Mouse (Mus musculus): ENCODE measurements around the gene Olfr1349. TPM values are rescaled to one million over a fixed set of nuclear protein-coding genes. Genes with fewer than 3 reads are reported as not detected.
"Not testable (repeated sequence)": the region's sequence is repeated elsewhere in the genome, so short reads cannot be mapped to it uniquely, and the experiment has no call there.

Olfr1349 gene
- polyA plus RNA-seq (2014; fragmentation: Nextera tagmentation; extraction: Ambion mirVana) = 0.10 TPM in 1 of 2 replicates, not detected in the other

DNA sequence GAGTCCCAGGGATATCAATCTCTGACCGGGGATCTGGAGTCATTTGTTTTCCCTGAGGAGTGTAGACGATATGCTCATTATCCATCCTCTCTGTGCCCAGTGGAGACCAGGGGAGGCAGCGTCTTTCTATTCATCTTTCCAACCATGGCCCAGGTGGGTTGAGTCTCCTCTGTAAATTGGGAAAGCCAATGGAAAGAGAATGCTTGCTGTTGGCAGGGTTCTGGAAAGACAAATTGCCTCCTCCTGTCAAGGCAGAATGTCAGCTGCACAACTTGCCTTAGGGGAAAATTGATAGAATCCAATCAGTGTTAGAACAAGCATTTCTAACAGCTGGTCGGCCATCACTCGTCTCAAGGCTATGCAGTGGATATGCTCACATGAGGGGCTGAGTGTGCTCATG, at the start of gene Olfr1349:
Gene Olfr1349 (minus strand): TSS at position 101 of the 400 bp plus-strand sequence.
- H3K27me3 ChIP-seq (ENCODE audit: control insufficient read depth, insufficient read depth, low read length) = no peaks in the 10 kb centered on the region
- no peak within 1 kb of the TSS for H3K4me3 ChIP-seq (ENCODE audit: low read depth, low read length)
- H3K4me2 ChIP-seq = no peak within 1 kb of the TSS
- H3K27ac ChIP-seq (ENCODE audit: low read depth, low read length) = no peak within 1 kb of the TSS
- WGBS (ENCODE audit: insufficient replicate concordance) = 74% methylated on average over 5 of the region's 5 CpGs
- ATAC-seq (replicated peaks; ENCODE audit: insufficient number of reproducible peaks, low FRiP score, low TSS enrichment) = no peak
- H3K4me1 ChIP-seq (ENCODE audit: control insufficient read depth, insufficient read depth, low read length) = no peaks in the 10 kb centered on the region
- H3K36me3 ChIP-seq (ENCODE audit: control insufficient read depth, insufficient read depth, low read length) = no peaks in the 10 kb centered on the region
- H3K9ac ChIP-seq (ENCODE audit: low read depth, low read length) = no peak within 1 kb of the TSS
- peaks cover 8% of the 10 kb centered on the region for H3K9me3 ChIP-seq (replicated peaks; ENCODE audit: control insufficient read depth, low read length)

DNA sequence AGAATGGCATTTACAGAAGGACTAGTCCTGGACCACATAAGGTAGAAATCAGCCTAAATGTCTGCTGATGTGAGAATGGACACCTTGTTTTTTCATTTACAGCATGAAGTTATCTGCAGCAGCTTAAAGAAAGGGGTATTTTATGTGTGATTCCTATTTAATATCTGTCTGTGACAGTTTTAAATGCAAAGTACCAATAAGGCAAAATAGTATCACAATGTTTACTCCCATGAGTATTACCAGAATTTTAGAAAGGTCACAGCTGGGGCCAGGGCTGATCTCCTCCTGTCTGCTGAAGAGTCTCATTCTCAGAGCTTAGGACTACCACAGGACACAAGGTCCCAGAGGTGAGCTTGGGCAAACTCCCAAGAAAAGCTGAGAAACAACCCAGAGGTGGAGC, 41.8 kb upstream of the Olfr1349 start, which contains the start of gene Olfr1350:
Gene Olfr1350 (plus strand): TSS at position 301 of the 400 bp plus-strand sequence.
- Histone ChIP-seq H3K9ac (ENCODE audit: low read depth, low read length) (no peak within 1 kb of the TSS), H3K4me2 (no peak within 1 kb of the TSS), H3K36me3 (ENCODE audit: control insufficient read depth, insufficient read depth, low read length) (no peaks in the 10 kb centered on the region), H3K9me3 (replicated peaks; ENCODE audit: control insufficient read depth, low read length) (peaks cover 5% of the 10 kb centered on the region; the same call in 1 of the 2 replicates), H3K27ac (ENCODE audit: low read depth, low read length) (no peak within 1 kb of the TSS), H3K4me3 (ENCODE audit: low read depth, low read length) (no peak within 1 kb of the TSS), H3K4me1 (ENCODE audit: control insufficient read depth, insufficient read depth, low read length) (no peaks in the 10 kb centered on the region), H3K27me3 (ENCODE audit: control insufficient read depth, insufficient read depth, low read length) (no peaks in the 10 kb centered on the region)
- ATAC-seq (replicated peaks; ENCODE audit: insufficient number of reproducible peaks, low FRiP score, low TSS enrichment) = no peak

DNA sequence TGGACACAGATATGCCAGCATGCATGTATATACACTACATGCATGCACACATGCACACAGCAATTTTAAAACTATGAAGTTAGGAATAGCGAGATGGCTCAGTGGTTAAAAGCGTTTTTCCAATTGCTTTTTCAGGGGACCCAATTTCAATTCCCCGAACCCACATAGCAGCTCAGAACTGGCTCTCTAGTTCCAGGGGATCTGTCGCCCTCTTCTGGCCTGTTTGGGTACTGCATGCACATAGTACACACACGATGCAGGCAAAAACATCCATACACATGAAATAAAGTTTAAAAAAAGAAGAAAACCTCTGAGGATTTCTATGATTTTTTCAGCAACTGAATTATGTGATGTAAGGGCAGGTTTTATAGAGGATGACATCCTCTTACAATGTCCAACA, 3.4 kb upstream of the Olfr1349 start:
- Histone ChIP-seq H3K4me1 (ENCODE audit: control insufficient read depth, insufficient read depth, low read length) (no peaks in the 10 kb centered on the region), H3K9me3 (replicated peaks; ENCODE audit: control insufficient read depth, low read length) (peaks cover 4% of the 10 kb centered on the region), H3K36me3 (ENCODE audit: control insufficient read depth, insufficient read depth, low read length) (no peaks in the 10 kb centered on the region), H3K27ac (ENCODE audit: low read depth, low read length) (no peak overlapping the region), H3K9ac (ENCODE audit: low read depth, low read length) (no peak overlapping the region), H3K4me3 (ENCODE audit: low read depth, low read length) (no peak overlapping the region), H3K4me2 (no peak overlapping the region), H3K27me3 (ENCODE audit: control insufficient read depth, insufficient read depth, low read length) (no peaks in the 10 kb centered on the region)
- 57% methylated on average over 5 of the region's 5 CpGs for WGBS (ENCODE audit: insufficient replicate concordance)
- ATAC-seq (replicated peaks; ENCODE audit: insufficient number of reproducible peaks, low FRiP score, low TSS enrichment) = no peak

DNA sequence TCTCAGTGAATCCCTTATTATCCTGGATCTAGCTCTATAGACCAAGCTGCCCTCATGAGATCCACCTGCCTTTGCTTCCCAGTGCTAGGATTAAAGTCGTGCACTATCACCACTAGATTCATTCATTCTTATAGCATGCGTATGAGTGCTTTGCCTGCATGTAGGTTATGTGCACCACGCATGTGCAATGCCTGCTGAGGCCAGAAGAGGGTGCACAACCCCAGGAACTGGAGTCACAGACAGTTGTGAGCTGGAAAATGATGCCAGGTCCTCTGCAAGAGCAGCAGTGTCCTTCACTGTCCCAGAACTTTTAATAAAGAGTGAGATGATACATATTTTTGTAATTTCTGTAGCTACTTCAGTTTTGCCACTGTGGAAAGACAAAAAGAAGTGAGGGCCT, 2.3 kb upstream of the Olfr1349 start:
- WGBS (ENCODE audit: insufficient replicate concordance) = 61% methylated on average over 3 of the region's 3 CpGs
- no peak overlapping the region for H3K4me3 ChIP-seq (ENCODE audit: low read depth, low read length)
- no peak overlapping the region for H3K4me2 ChIP-seq
- H3K9ac ChIP-seq (ENCODE audit: low read depth, low read length) = no peak overlapping the region
- H3K36me3 ChIP-seq (ENCODE audit: control insufficient read depth, insufficient read depth, low read length) = no peaks in the 10 kb centered on the region
- ATAC-seq (replicated peaks; ENCODE audit: insufficient number of reproducible peaks, low FRiP score, low TSS enrichment) = no peak
- H3K9me3 ChIP-seq (replicated peaks; ENCODE audit: control insufficient read depth, low read length) = peaks cover 4% of the 10 kb centered on the region
- H3K27ac ChIP-seq (ENCODE audit: low read depth, low read length) = no peak overlapping the region
- H3K4me1 ChIP-seq (ENCODE audit: control insufficient read depth, insufficient read depth, low read length) = no peaks in the 10 kb centered on the region
- H3K27me3 ChIP-seq (ENCODE audit: control insufficient read depth, insufficient read depth, low read length) = no peaks in the 10 kb centered on the region

DNA sequence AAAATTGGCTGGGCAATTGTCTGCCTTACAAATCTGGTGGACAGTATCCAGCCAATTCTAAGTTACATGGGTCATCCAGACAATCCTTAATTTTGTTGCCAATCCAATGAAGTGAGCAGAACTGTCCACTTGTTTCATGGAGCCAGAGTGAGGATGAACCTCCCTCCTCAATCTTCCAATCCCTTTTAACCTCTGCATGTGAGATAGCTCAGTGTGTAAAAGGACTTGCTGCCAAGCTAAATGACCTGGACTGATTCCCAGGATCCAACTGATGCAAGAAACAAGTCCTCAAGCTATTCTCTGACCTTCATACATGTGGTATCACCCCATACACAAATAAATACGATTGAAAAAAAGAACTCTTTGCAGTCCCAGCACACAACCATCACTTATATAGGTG, 1.1 kb downstream of the Olfr1349 start:
- no peak for ATAC-seq (replicated peaks; ENCODE audit: insufficient number of reproducible peaks, low FRiP score, low TSS enrichment)
- H3K4me2 ChIP-seq = no peak overlapping the region
- 35% methylated on average over 1 of the region's 1 CpGs for WGBS (ENCODE audit: insufficient replicate concordance)
- no peak overlapping the region for H3K4me3 ChIP-seq (ENCODE audit: low read depth, low read length)
- no peak overlapping the region for H3K27ac ChIP-seq (ENCODE audit: low read depth, low read length)
- no peaks in the 10 kb centered on the region for H3K4me1 ChIP-seq (ENCODE audit: control insufficient read depth, insufficient read depth, low read length)
- H3K9ac ChIP-seq (ENCODE audit: low read depth, low read length) = no peak overlapping the region
- H3K27me3 ChIP-seq (ENCODE audit: control insufficient read depth, insufficient read depth, low read length) = no peaks in the 10 kb centered on the region
- H3K36me3 ChIP-seq (ENCODE audit: control insufficient read depth, insufficient read depth, low read length) = no peaks in the 10 kb centered on the region
- H3K9me3 ChIP-seq (replicated peaks; ENCODE audit: control insufficient read depth, low read length) = peaks cover 11% of the 10 kb centered on the region

DNA sequence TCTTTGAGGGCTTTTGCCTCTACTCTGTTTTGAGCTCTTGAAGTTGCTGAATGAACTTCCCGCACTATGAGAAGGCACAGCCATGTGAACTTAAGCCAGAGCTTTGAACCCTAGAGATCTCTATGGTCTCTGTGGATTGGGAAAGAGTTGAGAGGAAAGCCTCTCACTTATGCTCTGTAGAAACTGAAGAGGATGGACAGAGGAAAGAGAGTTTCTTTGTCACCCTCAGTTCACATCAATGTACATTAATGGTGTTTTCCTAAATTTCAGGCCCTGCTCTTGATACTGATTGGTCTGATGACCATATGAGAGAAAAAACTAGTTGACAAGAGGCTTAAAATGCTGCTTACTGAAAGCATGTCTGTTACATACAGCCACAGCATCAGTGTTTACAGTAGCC, 14.1 kb downstream of the Olfr1349 start, which contains the start of gene Olfr1348:
Gene Olfr1348 (minus strand): TSS at position 101 of the 400 bp plus-strand sequence.
- Histone ChIP-seq H3K4me3 (ENCODE audit: low read depth, low read length) (no peak within 1 kb of the TSS), H3K9ac (ENCODE audit: low read depth, low read length) (no peak within 1 kb of the TSS), H3K4me1 (ENCODE audit: control insufficient read depth, insufficient read depth, low read length) (no peaks in the 10 kb centered on the region), H3K36me3 (ENCODE audit: control insufficient read depth, insufficient read depth, low read length) (no peaks in the 10 kb centered on the region), H3K4me2 (no peak within 1 kb of the TSS), H3K27me3 (ENCODE audit: control insufficient read depth, insufficient read depth, low read length) (no peaks in the 10 kb centered on the region), H3K9me3 (replicated peaks; ENCODE audit: control insufficient read depth, low read length) (peaks cover 3% of the 10 kb centered on the region), H3K27ac (ENCODE audit: low read depth, low read length) (no peak within 1 kb of the TSS)
- 86% methylated on average over 1 of the region's 1 CpGs for WGBS (ENCODE audit: insufficient replicate concordance)
- ATAC-seq (replicated peaks; ENCODE audit: insufficient number of reproducible peaks, low FRiP score, low TSS enrichment) = no peak

DNA sequence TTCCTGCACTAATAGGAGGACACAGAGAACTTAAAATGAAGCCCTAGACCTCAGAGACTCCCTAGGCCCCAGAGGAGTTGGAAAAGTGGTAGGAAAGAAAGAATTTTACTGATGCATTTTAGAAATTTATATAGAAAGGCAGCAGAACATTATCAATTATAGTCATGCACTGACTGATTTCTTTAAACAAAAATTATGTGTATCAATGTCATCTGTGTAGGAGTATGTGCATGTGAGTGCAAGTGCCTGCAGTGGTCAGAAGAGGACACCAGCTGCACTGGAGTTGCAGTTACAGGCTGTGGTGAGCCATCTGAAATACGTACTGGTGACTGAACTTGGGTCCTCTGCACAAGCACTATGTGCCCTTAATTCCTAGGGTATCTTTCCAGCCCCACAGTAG, 23.1 kb downstream of the Olfr1349 start, which contains the start of gene Olfr1347:
Gene Olfr1347 (minus strand): TSS at position 101 of the 400 bp plus-strand sequence.
- no peaks in the 10 kb centered on the region for H3K4me1 ChIP-seq (ENCODE audit: control insufficient read depth, insufficient read depth, low read length)
- H3K4me2 ChIP-seq = no peak within 1 kb of the TSS
- H3K9ac ChIP-seq (ENCODE audit: low read depth, low read length) = no peak within 1 kb of the TSS
- H3K36me3 ChIP-seq (ENCODE audit: control insufficient read depth, insufficient read depth, low read length) = no peaks in the 10 kb centered on the region
- H3K27me3 ChIP-seq (ENCODE audit: control insufficient read depth, insufficient read depth, low read length) = no peaks in the 10 kb centered on the region
- no peak within 1 kb of the TSS for H3K4me3 ChIP-seq (ENCODE audit: low read depth, low read length)
- no peak for ATAC-seq (replicated peaks; ENCODE audit: insufficient number of reproducible peaks, low FRiP score, low TSS enrichment)
- peaks cover 13% of the 10 kb centered on the region; the same call in 1 of the 2 replicates for H3K9me3 ChIP-seq (replicated peaks; ENCODE audit: control insufficient read depth, low read length)
- 58% methylated on average over 1 of the region's 1 CpGs for WGBS (ENCODE audit: insufficient replicate concordance)
- H3K27ac ChIP-seq (ENCODE audit: low read depth, low read length) = no peak within 1 kb of the TSS

DNA sequence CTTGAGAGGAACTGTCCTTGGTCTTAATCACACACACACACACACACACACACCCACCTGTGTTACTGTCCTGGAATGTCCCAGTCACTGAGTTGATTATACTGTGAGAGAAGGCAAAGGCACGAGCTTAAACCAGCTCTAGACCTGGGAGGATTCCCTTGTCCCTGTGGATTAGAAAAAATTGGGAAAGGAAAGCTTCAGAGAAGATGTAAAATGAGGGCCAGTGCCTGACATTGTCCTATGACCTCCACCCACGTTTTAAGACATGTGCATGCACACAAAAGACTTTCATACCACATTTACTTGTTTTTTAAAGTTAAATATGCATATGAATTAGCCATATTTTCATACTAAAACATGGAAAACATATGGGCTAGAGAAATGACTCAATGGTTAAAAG, 35.9 kb downstream of the Olfr1349 start, which contains the start of gene Olfr5:
Gene Olfr5 (minus strand): TSS at position 101 of the 400 bp plus-strand sequence.
- Histone ChIP-seq H3K9me3 (replicated peaks; ENCODE audit: control insufficient read depth, low read length) (peaks cover 3% of the 10 kb centered on the region; the same call in 1 of the 2 replicates), H3K36me3 (ENCODE audit: control insufficient read depth, insufficient read depth, low read length) (no peaks in the 10 kb centered on the region), H3K4me3 (ENCODE audit: low read depth, low read length) (no peak within 1 kb of the TSS), H3K4me2 (no peak within 1 kb of the TSS), H3K4me1 (ENCODE audit: control insufficient read depth, insufficient read depth, low read length) (no peaks in the 10 kb centered on the region), H3K27me3 (ENCODE audit: control insufficient read depth, insufficient read depth, low read length) (no peaks in the 10 kb centered on the region), H3K9ac (ENCODE audit: low read depth, low read length) (no peak within 1 kb of the TSS), H3K27ac (ENCODE audit: low read depth, low read length) (no peak within 1 kb of the TSS)
- WGBS (ENCODE audit: insufficient replicate concordance) = 34% methylated on average over 2 of the region's 2 CpGs
- ATAC-seq (replicated peaks; ENCODE audit: insufficient number of reproducible peaks, low FRiP score, low TSS enrichment) = no peak

DNA sequence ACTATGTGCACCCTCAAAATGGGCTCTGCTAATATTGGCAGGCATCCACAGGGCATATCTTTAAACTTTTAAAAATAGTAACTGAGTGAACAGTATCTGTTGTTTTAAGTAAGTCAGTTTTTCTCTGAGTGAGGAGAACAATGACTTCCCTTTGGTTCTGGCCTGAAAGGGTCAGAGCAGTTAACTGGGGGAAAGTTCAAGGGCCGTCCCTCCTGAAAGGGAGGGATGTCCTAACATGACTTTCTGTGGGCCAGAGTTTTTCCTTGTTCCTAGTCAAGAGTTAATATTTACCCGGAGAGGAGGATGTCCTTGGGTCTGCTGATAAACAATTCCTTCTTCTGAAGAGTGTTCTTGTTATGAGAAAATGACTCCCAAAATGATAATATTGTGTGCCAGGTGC, 45.1 kb downstream of the Olfr1349 start:
- H3K4me1 ChIP-seq (ENCODE audit: control insufficient read depth, insufficient read depth, low read length); H3K27me3 ChIP-seq (ENCODE audit: control insufficient read depth, insufficient read depth, low read length); ATAC-seq (replicated peaks; ENCODE audit: insufficient number of reproducible peaks, low FRiP score, low TSS enrichment); H3K9ac ChIP-seq (ENCODE audit: low read depth, low read length); H3K27ac ChIP-seq (ENCODE audit: low read depth, low read length); H3K4me2 ChIP-seq; H3K9me3 ChIP-seq (replicated peaks; ENCODE audit: control insufficient read depth, low read length); H3K36me3 ChIP-seq (ENCODE audit: control insufficient read depth, insufficient read depth, low read length); H3K4me3 ChIP-seq (ENCODE audit: low read depth, low read length): not testable (repeated sequence)
- 67% methylated on average over 2 of the region's 2 CpGs for WGBS (ENCODE audit: insufficient replicate concordance)

Data from heart, embryonic 11.5 days (tissue).